Mouse (Mus musculus) kidney, embryonic 15.5 days (tissue): ENCODE measurements around the gene Col25a1. TPM values are rescaled to one million over a fixed set of nuclear protein-coding genes. Genes with fewer than 3 reads are reported as not detected.

Experiments
- ATAC-seq: fragments of 200-750 bp; cut with Nextera tagmentation; replicated peaks from 2 replicates; pipeline ENCODE4 v1.8.0; 2017; ENCODE audit warnings: moderate TSS enrichment; ENCODE audit not compliant: low FRiP score
- H3K27ac ChIP-seq: fragments of 300-500 bp; sonication (generic); 2 replicates; pipeline ENCODE4 v1.5.1; 2015; ENCODE audit warnings: mild to moderate bottlenecking, inconsistent platforms
- H3K27me3 ChIP-seq: fragments of 300-500 bp; sonication (generic); 2 replicates; pipeline ENCODE4 v1.6.1; 2015; ENCODE audit warnings: inconsistent platforms
- H3K36me3 ChIP-seq: fragments of 300-500 bp; sonication (generic); 2 replicates; pipeline ENCODE4 v1.6.1; 2015; ENCODE audit warnings: inconsistent platforms
- H3K4me1 ChIP-seq: fragments of 300-500 bp; sonication (generic); 2 replicates; pipeline ENCODE4 v1.6.1; 2015; ENCODE audit warnings: inconsistent platforms
- H3K4me2 ChIP-seq: fragments of 300-500 bp; sonication (generic); 2 replicates; pipeline ENCODE4 v1.6.1; 2015; ENCODE audit warnings: moderate library complexity, mild to moderate bottlenecking, inconsistent platforms
- H3K4me3 ChIP-seq: fragments of 300-500 bp; sonication (generic); replicated peaks from 2 replicates; pipeline ENCODE4 v1.5.1; 2015; ENCODE audit warnings: mild to moderate bottlenecking, inconsistent platforms
- H3K9ac ChIP-seq: fragments of 300-500 bp; sonication (generic); 2 replicates; pipeline ENCODE4 v1.6.1; 2015; ENCODE audit warnings: mild to moderate bottlenecking, inconsistent platforms
- H3K9me3 ChIP-seq: fragments of 300-500 bp; sonication (generic); replicated peaks from 2 replicates; pipeline ENCODE4 v1.6.1; 2016; ENCODE audit warnings: inconsistent platforms
- WGBS: fragments of 180-500 bp; shearing (Covaris S2); methylation state at CpG from one replicate; pipeline ENCODE4 v1.1.7; 2015; ENCODE audit warnings: mixed read lengths; 5-methylcytosine and 5-hydroxymethylcytosine counted together
- polyA plus RNA-seq: library from polyadenylated mRNA; unstranded; fragments of >200 nt; fragmentation: Nextera tagmentation; extraction: Ambion mirVana; gene quantifications from 2 replicates; pipeline ENCODE4 v1.2.1, GENCODE M21; 2015

Gene Col25a1
- polyA plus RNA-seq, 1 experiment from 2014 or later: 5.4 TPM

GRCm38 (mm10) chr3:130260316-130260715, 129.0 kb downstream of the Col25a1 start:
- ATAC-seq: peak; percentile 62
- H3K9ac ChIP-seq: no peak overlapping the region
- no peaks in the 10 kb centered on the region for H3K9me3 ChIP-seq
- H3K36me3 ChIP-seq: no peaks in the 10 kb centered on the region
- no peak overlapping the region for H3K4me3 ChIP-seq
- WGBS: 30% methylated on average over 2 of the region's 2 CpGs
- no peak overlapping the region for H3K27ac ChIP-seq
- H3K27me3 ChIP-seq: no peaks in the 10 kb centered on the region
- H3K4me1 ChIP-seq: peaks cover 8% of the 10 kb centered on the region; the same call in 1 of the 2 replicates
- H3K4me2 ChIP-seq: no peak overlapping the region

- no peak for ATAC-seq
- Histone ChIP-seq H3K4me2 (no peak overlapping the region), H3K27ac (no peak overlapping the region), H3K27me3 (no peaks in the 10 kb centered on the region), H3K4me3 (no peak overlapping the region), H3K9me3 (no peaks in the 10 kb centered on the region), H3K9ac (no peak overlapping the region), H3K4me1 (peaks cover 8% of the 10 kb centered on the region; the same call in 1 of the 2 replicates), H3K36me3 (no peaks in the 10 kb centered on the region)
- WGBS: 80% methylated on average over 9 of the region's 9 CpGs
Measured at GRCm38 (mm10) chr3:130265104-130265503, 133.8 kb downstream of the Col25a1 start.

GRCm38 (mm10) chr3:130270509-130270908, 139.2 kb downstream of the Col25a1 start:
- no peak overlapping the region for H3K4me2 ChIP-seq
- no peaks in the 10 kb centered on the region for H3K9me3 ChIP-seq
- WGBS: 87% methylated on average over 3 of the region's 3 CpGs
- no peaks in the 10 kb centered on the region for H3K4me1 ChIP-seq
- no peaks in the 10 kb centered on the region for H3K27me3 ChIP-seq
- H3K27ac ChIP-seq: no peak overlapping the region
- no peak overlapping the region for H3K4me3 ChIP-seq
- H3K36me3 ChIP-seq: no peaks in the 10 kb centered on the region
- no peak overlapping the region for H3K9ac ChIP-seq
- no peak for ATAC-seq

GRCm38 (mm10) chr3:130273949-130274348, 142.6 kb downstream of the Col25a1 start:
- Histone ChIP-seq H3K4me2 (no peak overlapping the region), H3K36me3 (no peaks in the 10 kb centered on the region), H3K9ac (no peak overlapping the region), H3K27ac (no peak overlapping the region), H3K27me3 (no peaks in the 10 kb centered on the region), H3K4me3 (no peak overlapping the region), H3K4me1 (0 out of 2 replicates have a peak, but pooled peaks cover 4% of the 10 kb centered on the region), H3K9me3 (no peaks in the 10 kb centered on the region)
- 81% methylated on average over 2 of the region's 2 CpGs for WGBS
- no peak for ATAC-seq

- H3K36me3 ChIP-seq: no peaks in the 10 kb centered on the region
- H3K4me3 ChIP-seq: no peak overlapping the region
- H3K9ac ChIP-seq: no peak overlapping the region
- no peak overlapping the region for H3K27ac ChIP-seq
- H3K9me3 ChIP-seq: no peaks in the 10 kb centered on the region
- no peaks in the 10 kb centered on the region for H3K27me3 ChIP-seq
- 0 out of 2 replicates have a peak, but pooled peaks cover 7% of the 10 kb centered on the region for H3K4me1 ChIP-seq
- H3K4me2 ChIP-seq: no peak overlapping the region
- 64% methylated on average over 10 of the region's 10 CpGs for WGBS
- 0 out of 2 replicates have a peak, but pooled peaks have one; percentile 6 for ATAC-seq
Measured at GRCm38 (mm10) chr3:130278298-130279050, 147.2 kb downstream of the Col25a1 start.

GRCm38 (mm10) chr3:130283011-130283760, 151.9 kb downstream of the Col25a1 start:
- Histone ChIP-seq H3K4me1 (0 out of 2 replicates have a peak, but pooled peaks cover 7% of the 10 kb centered on the region), H3K27ac (peak overlapping the region; percentile 19; the same call in 1 of the 2 replicates), H3K4me3 (no peak overlapping the region), H3K36me3 (no peaks in the 10 kb centered on the region), H3K27me3 (no peaks in the 10 kb centered on the region), H3K9ac (no peak overlapping the region), H3K4me2 (no peak overlapping the region), H3K9me3 (no peaks in the 10 kb centered on the region)
- no peak for ATAC-seq
- WGBS: 53% methylated on average over 11 of the region's 11 CpGs

- ATAC-seq: no peak
- no peak overlapping the region for H3K27ac ChIP-seq
- H3K9me3 ChIP-seq: no peaks in the 10 kb centered on the region
- no peaks in the 10 kb centered on the region for H3K36me3 ChIP-seq
- H3K4me3 ChIP-seq: no peak overlapping the region
- no peak overlapping the region for H3K4me2 ChIP-seq
- 0 out of 2 replicates have a peak, but pooled peaks cover 10% of the 10 kb centered on the region for H3K4me1 ChIP-seq
- H3K9ac ChIP-seq: no peak overlapping the region
- no peaks in the 10 kb centered on the region for H3K27me3 ChIP-seq
- WGBS: 84% methylated on average over 2 of the region's 2 CpGs
Measured at GRCm38 (mm10) chr3:130288102-130288501, 156.8 kb downstream of the Col25a1 start.

- H3K36me3 ChIP-seq: no peaks in the 10 kb centered on the region
- no peak overlapping the region for H3K9ac ChIP-seq
- no peaks in the 10 kb centered on the region for H3K27me3 ChIP-seq
- H3K4me1 ChIP-seq: 0 out of 2 replicates have a peak, but pooled peaks cover 10% of the 10 kb centered on the region
- no peak overlapping the region for H3K27ac ChIP-seq
- 0 out of 2 replicates have a peak, but pooled peaks have one; percentile 60 for ATAC-seq
- no peaks in the 10 kb centered on the region for H3K9me3 ChIP-seq
- 54% methylated on average over 4 of the region's 4 CpGs for WGBS
- no peak overlapping the region for H3K4me2 ChIP-seq
- no peak overlapping the region for H3K4me3 ChIP-seq
Measured at GRCm38 (mm10) chr3:130288756-130289155, 157.5 kb downstream of the Col25a1 start.

- Histone ChIP-seq H3K27me3 (no peaks in the 10 kb centered on the region), H3K9ac (no peak overlapping the region), H3K4me3 (no peak overlapping the region), H3K9me3 (no peaks in the 10 kb centered on the region), H3K36me3 (no peaks in the 10 kb centered on the region), H3K4me1 (0 out of 2 replicates have a peak, but pooled peaks cover 10% of the 10 kb centered on the region), H3K27ac (no peak overlapping the region), H3K4me2 (no peak overlapping the region)
- 90% methylated on average over 3 of the region's 3 CpGs for WGBS
- ATAC-seq: no peak
Measured at GRCm38 (mm10) chr3:130289220-130289619, 157.9 kb downstream of the Col25a1 start.

- no peak for ATAC-seq
- Histone ChIP-seq H3K4me1 (0 out of 2 replicates have a peak, but pooled peaks cover 10% of the 10 kb centered on the region), H3K9ac (no peak overlapping the region), H3K27me3 (no peaks in the 10 kb centered on the region), H3K4me2 (no peak overlapping the region), H3K27ac (0 out of 2 replicates have a peak overlapping the region, but pooled peaks have one; percentile 10), H3K4me3 (no peak overlapping the region), H3K36me3 (no peaks in the 10 kb centered on the region), H3K9me3 (no peaks in the 10 kb centered on the region)
- WGBS: 63% methylated on average over 6 of the region's 6 CpGs
Measured at GRCm38 (mm10) chr3:130290175-130290574, 158.9 kb downstream of the Col25a1 start.

GRCm38 (mm10) chr3:130290672-130291071, 159.4 kb downstream of the Col25a1 start:
- 84% methylated on average over 5 of the region's 5 CpGs for WGBS
- H3K27me3 ChIP-seq: no peaks in the 10 kb centered on the region

GRCm38 (mm10) chr3:130291926-130292325, 160.6 kb downstream of the Col25a1 start:
- H3K9ac ChIP-seq: no peak overlapping the region
- WGBS: 86% methylated on average over 5 of the region's 5 CpGs
- H3K27me3 ChIP-seq: no peaks in the 10 kb centered on the region
- H3K4me3 ChIP-seq: no peak overlapping the region
- H3K4me2 ChIP-seq: no peak overlapping the region
- H3K9me3 ChIP-seq: no peaks in the 10 kb centered on the region
- H3K27ac ChIP-seq: no peak overlapping the region
- no peak for ATAC-seq
- H3K4me1 ChIP-seq: 0 out of 2 replicates have a peak, but pooled peaks cover 10% of the 10 kb centered on the region
- H3K36me3 ChIP-seq: no peaks in the 10 kb centered on the region

More at GRCm38 (mm10) chr3:130290672-130291071, 159.4 kb downstream of the Col25a1 start:
- Histone ChIP-seq H3K4me2 (no peak overlapping the region), H3K36me3 (no peaks in the 10 kb centered on the region), H3K27ac (0 out of 2 replicates have a peak overlapping the region, but pooled peaks have one; percentile 10), H3K4me1 (0 out of 2 replicates have a peak, but pooled peaks cover 10% of the 10 kb centered on the region), H3K4me3 (no peak overlapping the region), H3K9me3 (no peaks in the 10 kb centered on the region), H3K9ac (no peak overlapping the region)
- ATAC-seq: no peak
